Mouse (Mus musculus) embryonic facial prominence, embryonic 10.5 days (tissue): ENCODE data around the gene Orc5. TPM values are rescaled to one million over a fixed set of nuclear protein-coding genes. Genes with fewer than 3 reads are reported as not detected.

ENCODE experiments used
- DNase-seq: peaks from one replicate; pipeline ENCODE4 v3.0.0-alpha.2; 2017; ENCODE audit warnings: low spot score
- H3K27ac ChIP-seq: fragments of 300-500 bp; sonication (generic); replicated peaks from 2 replicates; pipeline ENCODE4 v1.5.1; 2016; ENCODE audit warnings: mild to moderate bottlenecking
- H3K27me3 ChIP-seq: fragments of 300-500 bp; sonication (generic); replicated peaks from 2 replicates; pipeline ENCODE4 v1.6.1; 2016; ENCODE audit warnings: low read depth, mild to moderate bottlenecking; ENCODE audit not compliant: poor library complexity, severe bottlenecking
- H3K36me3 ChIP-seq: fragments of 300-500 bp; sonication (generic); replicated peaks from 2 replicates; pipeline ENCODE4 v1.6.1; 2016; ENCODE audit warnings: mild to moderate bottlenecking, moderate library complexity
- H3K4me1 ChIP-seq: fragments of 300-500 bp; sonication (generic); 2 replicates; pipeline ENCODE4 v1.6.1; 2016
- H3K4me3 ChIP-seq: fragments of 300-500 bp; sonication (generic); 2 replicates; pipeline ENCODE4 v1.5.1; 2016; ENCODE audit warnings: mild to moderate bottlenecking, moderate library complexity
- H3K9me3 ChIP-seq: fragments of 300-500 bp; sonication (generic); 2 replicates; pipeline ENCODE4 v1.6.1; 2016; ENCODE audit warnings: mild to moderate bottlenecking
- WGBS: fragments of 180-500 bp; shearing (Covaris S2); methylation state at CpG from one replicate; pipeline ENCODE4 v1.1.7; 2016; 5-methylcytosine and 5-hydroxymethylcytosine counted together
- polyA plus RNA-seq: library from polyadenylated mRNA; unstranded; fragments of >200 nt; fragmentation: Nextera tagmentation; extraction: Ambion mirVana; gene quantifications from 2 replicates; pipeline ENCODE4 v1.2.1, GENCODE M21; 2016

Gene Orc5
- polyA plus RNA-seq, 1 experiment from 2014 or later, result 50.7 TPM

DNA sequence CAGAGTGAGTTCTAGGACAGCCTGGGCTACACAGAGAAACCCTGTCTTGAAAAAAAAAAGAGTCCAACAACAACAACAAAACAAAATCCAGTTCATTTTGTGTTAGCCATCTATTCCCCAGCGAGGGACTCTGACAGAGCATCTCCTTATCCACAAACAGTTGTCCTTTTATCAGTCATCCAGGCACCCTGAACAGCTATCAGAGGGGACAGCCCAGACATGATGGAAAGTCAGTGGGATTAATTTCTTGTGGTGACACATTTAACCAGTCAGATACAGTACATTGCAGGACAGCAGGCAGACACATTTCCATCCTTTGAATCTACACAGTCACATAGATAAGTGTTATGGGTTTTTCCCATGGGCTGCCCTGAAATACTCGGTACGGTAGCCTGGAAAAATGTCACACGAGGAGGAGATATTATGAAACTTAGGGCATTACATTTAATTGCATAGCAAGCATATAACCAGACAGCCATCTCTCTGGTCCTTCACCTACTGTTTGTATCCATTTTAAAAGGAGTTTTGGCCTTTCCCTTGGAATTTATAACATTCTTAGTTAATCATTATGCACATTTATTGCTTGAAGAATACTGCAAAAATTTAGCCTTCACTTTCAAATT lies 7.4 kb upstream of the Orc5 start:
- DNase-seq, result no peak
- H3K27ac ChIP-seq, result no peak overlapping the region
- no peaks in the 10 kb centered on the region for H3K36me3 ChIP-seq
- no peak overlapping the region for H3K4me3 ChIP-seq
- WGBS, result 93% methylated on average over 4 of the region's 4 CpGs
- H3K27me3 ChIP-seq, result no peaks in the 10 kb centered on the region
- H3K9me3 ChIP-seq, result peaks cover 7% of the 10 kb centered on the region; the same call in 1 of the 2 replicates
- H3K4me1 ChIP-seq, result no peaks in the 10 kb centered on the region

DNA sequence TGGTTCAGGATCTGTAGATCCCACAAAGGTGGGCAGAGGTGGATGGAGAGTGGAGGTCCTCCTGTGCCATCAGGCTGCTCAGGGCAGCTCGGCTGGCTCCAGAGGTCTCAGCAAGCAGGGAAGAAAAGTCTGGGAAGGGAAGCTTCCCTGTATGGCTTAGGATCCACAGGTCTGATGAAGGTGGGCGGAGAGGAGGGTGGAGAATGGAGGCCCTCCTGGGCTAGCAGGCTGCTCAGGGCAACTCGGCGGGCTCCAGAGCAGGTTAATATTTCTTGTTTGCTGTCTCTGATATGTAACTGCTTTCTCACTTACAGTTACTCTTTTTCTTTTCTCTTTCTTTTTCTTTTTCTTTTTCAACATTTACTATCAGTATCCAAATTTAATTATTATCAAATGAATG lies 6.5 kb upstream of the Orc5 start:
- 85% methylated on average over 4 of the region's 4 CpGs for WGBS

DNA sequence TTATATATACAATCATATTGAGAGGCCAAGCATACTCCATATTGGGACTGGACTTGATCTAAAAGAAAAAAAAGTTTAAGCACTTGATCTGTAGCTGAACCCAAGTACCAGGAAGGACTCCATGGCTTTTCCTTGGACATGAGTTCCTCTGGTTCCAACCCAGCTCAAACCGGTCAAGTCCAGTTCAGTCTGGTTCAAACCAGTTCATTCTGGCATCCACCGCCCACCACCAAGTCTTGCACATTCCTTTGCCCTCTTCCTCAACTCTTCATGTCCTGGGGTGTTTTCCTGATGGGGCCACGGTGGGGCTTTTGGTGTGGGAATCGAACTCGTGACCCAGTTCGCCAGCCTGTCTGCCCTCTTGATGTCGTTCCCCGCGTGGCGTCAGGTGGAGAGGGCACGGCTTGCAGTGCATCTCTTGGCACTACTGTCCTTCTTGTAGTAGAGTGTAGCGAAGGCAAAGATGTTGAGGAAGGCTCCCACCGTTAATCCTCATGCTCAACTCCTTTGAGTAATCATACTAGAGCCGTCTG lies 2.1 kb upstream of the Orc5 start:
- 94% methylated on average over 14 of the region's 14 CpGs for WGBS

More for the DNA sequence above, 6.5 kb upstream of the Orc5 start:
- no peaks in the 10 kb centered on the region for H3K4me1 ChIP-seq
- no peaks in the 10 kb centered on the region for H3K27me3 ChIP-seq
- peaks cover 7% of the 10 kb centered on the region; the same call in 1 of the 2 replicates for H3K9me3 ChIP-seq
- H3K36me3 ChIP-seq, result no peaks in the 10 kb centered on the region
- no peak overlapping the region for H3K27ac ChIP-seq
- no peak overlapping the region for H3K4me3 ChIP-seq
- DNase-seq, result no peak

DNA sequence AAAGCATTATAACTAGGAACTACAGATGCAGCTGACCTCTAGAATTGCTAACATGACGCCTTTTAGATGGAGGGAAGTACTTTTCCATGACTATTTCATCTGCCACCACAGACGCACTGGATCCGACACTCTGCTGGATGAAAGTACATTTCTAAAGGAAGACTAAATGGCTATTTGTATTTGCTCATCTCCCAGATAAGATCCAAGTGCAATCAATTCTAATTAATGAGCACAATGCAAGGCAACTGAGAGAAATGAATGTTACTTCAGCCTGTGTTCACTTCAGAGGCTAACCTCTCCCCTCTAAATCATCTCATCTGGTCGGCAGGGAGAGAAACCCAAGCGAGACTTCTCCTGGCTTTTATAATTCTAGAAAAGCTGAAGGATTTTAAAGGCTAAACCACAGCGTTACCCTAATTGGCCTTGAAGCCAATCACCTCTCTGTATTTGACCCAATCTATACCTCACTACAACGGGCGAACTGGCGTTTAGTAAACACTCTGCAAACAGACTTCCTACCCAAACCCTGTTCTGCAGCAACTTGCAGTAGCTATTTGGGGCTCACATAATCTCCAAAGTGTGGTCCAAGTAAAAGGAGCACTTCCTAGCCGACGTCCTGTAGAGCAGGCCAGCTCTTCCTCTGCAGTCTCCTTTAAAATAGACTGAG lies 730 bp downstream of the Orc5 start:
- no peak for DNase-seq
- Histone ChIP-seq H3K4me3 (peak overlapping the region; percentile 80), H3K36me3 (peaks cover 30% of the 10 kb centered on the region), H3K4me1 (peaks cover 10% of the 10 kb centered on the region; the same call in 1 of the 2 replicates), H3K27ac (peak overlapping the region; percentile 90), H3K27me3 (no peaks in the 10 kb centered on the region), H3K9me3 (peaks cover 4% of the 10 kb centered on the region; the same call in 1 of the 2 replicates)
- WGBS, result 17% methylated on average over 11 of the region's 11 CpGs

More for the DNA sequence above, 2.1 kb upstream of the Orc5 start:
- Histone ChIP-seq H3K36me3 (peaks cover 5% of the 10 kb centered on the region; the same call in 1 of the 2 replicates), H3K9me3 (peaks cover 4% of the 10 kb centered on the region; the same call in 1 of the 2 replicates), H3K4me1 (peaks cover 10% of the 10 kb centered on the region; the same call in 1 of the 2 replicates), H3K27me3 (no peaks in the 10 kb centered on the region), H3K4me3 (no peak overlapping the region), H3K27ac (no peak overlapping the region)
- DNase-seq, result no peak

DNA sequence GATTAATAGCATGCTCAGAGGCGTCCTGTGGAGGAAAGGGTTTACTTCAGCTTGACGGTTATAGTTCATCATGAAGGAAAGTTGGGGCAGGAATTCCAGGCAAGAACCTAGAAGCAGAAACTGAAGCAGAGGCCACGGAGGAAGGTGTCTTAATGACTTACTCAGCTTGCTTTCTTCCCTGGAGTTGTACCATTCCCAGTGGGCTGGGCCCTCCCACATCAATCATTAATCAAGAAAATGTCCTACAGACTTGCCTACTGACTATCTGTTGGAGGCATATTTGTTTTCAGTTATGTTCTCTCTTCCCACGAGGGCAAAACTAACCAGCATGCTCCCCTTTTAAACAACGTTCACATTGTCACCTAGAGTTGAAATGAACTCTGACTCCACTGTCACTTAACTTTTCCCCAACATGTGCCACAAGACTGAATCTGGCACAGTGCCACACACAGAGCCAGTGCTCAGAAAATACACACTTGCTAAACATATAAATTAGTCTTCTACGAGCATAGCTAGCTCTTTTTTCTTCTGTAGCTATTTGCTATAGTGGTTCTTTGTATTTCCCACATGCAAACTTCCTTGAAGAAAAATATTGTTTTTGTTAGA lies 1.6 kb downstream of the Orc5 start:
- Histone ChIP-seq H3K9me3 (no peaks in the 10 kb centered on the region), H3K36me3 (peaks cover 38% of the 10 kb centered on the region), H3K27me3 (no peaks in the 10 kb centered on the region), H3K4me1 (peaks cover 10% of the 10 kb centered on the region; the same call in 1 of the 2 replicates), H3K27ac (no peak overlapping the region), H3K4me3 (peak overlapping the region; percentile 80)
- WGBS, result 86% methylated on average over 6 of the region's 6 CpGs
- DNase-seq, result no peak

DNA sequence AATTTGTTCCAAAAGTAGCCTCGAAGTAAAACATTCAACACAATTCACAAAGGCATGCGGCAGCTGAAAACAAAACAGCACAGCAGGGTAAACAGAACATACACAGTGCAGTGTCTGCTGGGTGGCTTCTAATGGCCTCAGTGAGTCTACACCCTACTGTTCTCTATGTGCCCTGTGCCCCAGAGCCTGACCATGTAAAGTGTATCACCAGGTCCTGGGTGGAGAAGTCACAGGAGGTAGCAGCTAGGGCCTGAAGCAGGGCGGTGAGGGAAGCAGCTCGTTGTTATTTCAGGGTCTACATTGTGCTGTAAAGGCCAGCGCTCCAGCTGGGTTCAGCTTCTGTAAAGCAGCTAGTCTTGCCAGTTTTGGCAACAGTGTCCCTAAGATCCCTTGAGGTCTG lies 3.7 kb downstream of the Orc5 start:
- no peak overlapping the region for H3K4me3 ChIP-seq
- no peaks in the 10 kb centered on the region for H3K9me3 ChIP-seq
- DNase-seq, result no peak
- 90% methylated on average over 5 of the region's 5 CpGs for WGBS
- peaks cover 56% of the 10 kb centered on the region for H3K36me3 ChIP-seq
- peaks cover 10% of the 10 kb centered on the region; the same call in 1 of the 2 replicates for H3K4me1 ChIP-seq
- no peaks in the 10 kb centered on the region for H3K27me3 ChIP-seq
- no peak overlapping the region for H3K27ac ChIP-seq

DNA sequence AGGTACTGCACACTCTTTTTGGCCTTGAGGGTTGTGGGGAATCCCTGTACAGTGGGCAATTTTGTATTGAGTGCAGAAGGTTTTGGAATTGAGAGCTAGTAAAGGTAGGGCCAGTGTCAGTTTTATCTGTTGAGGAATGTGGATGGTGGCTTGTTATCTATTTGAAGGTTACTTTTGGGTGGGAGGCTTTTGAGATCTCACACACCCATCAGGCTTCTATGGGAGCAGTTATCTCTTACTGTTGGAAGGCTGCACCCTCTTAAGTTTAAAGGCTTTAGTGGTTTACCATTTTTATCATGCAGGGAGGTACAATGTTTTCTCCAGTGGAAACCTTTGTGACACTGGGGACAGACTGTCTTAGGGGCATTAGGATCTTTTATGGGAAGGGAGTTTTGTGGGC lies 4.9 kb downstream of the Orc5 start:
- no peaks in the 10 kb centered on the region for H3K9me3 ChIP-seq

DNA sequence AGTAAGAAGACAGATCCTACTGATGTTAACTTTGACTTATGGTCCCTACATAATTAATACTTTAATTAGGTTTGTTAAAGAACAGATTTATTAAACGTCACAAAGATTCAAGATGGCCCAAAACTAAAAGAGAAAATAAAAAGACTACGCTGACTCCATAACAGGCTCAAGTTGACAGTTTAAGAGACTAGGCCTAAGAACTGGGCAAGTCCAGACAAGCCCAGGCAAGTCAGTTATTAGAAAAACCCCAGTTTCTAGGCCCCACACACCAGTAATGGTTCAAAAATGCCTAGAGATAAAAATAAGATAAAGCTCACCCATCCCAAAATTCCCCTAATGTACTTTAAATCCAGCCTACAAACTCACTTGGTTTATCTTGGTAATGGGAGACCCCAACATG lies 7.6 kb downstream of the Orc5 start:
- Histone ChIP-seq H3K4me3 (no peak overlapping the region), H3K27me3 (no peaks in the 10 kb centered on the region), H3K36me3 (peaks cover 87% of the 10 kb centered on the region), H3K4me1 (no peaks in the 10 kb centered on the region), H3K9me3 (no peaks in the 10 kb centered on the region), H3K27ac (no peak overlapping the region)
- DNase-seq, result no peak
- 89% methylated on average over 2 of the region's 2 CpGs for WGBS

More for the DNA sequence above, 4.9 kb downstream of the Orc5 start:
- Histone ChIP-seq H3K4me1 (peaks cover 10% of the 10 kb centered on the region; the same call in 1 of the 2 replicates), H3K27ac (no peak overlapping the region), H3K4me3 (no peak overlapping the region), H3K36me3 (peaks cover 68% of the 10 kb centered on the region), H3K27me3 (no peaks in the 10 kb centered on the region)
- no peak for DNase-seq

DNA sequence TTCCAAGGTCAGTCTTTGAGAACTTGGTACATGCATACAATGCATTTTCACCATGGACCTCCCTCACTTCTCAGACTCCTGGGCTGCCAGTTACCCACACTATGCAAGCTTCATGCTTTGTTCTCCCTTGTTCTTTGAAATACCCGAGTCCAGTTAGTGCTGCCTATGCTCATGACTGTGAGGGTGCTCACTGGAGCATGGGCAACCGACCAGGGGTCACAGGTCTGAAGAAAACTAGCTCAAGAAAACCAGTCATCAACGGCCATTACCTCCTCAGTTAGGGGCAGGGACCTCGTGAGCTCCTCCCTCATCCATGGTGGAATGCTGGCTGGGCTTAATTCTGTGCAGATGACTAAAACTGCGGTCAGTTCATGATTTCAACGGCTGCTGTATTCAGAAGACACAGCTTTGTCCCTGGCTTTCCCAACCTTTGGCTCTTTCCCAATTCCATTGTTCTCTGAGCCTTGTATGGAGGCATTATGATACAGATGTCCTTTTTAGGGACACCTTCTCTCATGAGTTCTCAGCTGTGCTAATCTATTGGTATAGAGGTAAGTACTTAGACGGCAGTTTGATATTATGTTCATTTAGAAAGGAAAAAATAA lies 11.1 kb downstream of the Orc5 start:
- Histone ChIP-seq H3K4me3 (no peak overlapping the region), H3K27me3 (no peaks in the 10 kb centered on the region), H3K27ac (no peak overlapping the region), H3K4me1 (no peaks in the 10 kb centered on the region), H3K36me3 (peaks cover 86% of the 10 kb centered on the region), H3K9me3 (no peaks in the 10 kb centered on the region)
- WGBS, result 88% methylated on average over 7 of the region's 7 CpGs
- DNase-seq, result no peak

DNA sequence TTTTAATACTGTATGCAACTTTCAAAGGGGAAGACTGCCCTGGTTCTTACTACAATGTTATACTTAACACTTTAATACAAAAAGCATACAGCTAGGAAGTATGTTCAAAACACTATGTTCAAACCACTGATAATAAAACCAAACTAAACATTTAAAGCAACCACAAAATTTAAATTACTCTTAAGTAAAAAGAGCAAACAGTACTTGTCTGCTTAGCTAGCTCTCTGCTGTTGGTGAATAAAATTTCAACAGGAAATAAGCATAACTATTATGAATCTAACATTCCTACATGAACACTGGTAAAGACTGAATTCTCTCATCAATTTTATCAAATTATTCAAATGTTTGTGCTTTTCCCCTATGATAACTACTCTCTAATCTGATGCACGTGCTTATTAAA lies 13.5 kb downstream of the Orc5 start:
- no peaks in the 10 kb centered on the region for H3K4me1 ChIP-seq
- no peaks in the 10 kb centered on the region for H3K27me3 ChIP-seq
- H3K27ac ChIP-seq, result no peak overlapping the region
- no peak for DNase-seq
- peaks cover 76% of the 10 kb centered on the region for H3K36me3 ChIP-seq
- no peak overlapping the region for H3K4me3 ChIP-seq
- no peaks in the 10 kb centered on the region for H3K9me3 ChIP-seq
- WGBS, result 92% methylated on average over 1 of the region's 1 CpGs

DNA sequence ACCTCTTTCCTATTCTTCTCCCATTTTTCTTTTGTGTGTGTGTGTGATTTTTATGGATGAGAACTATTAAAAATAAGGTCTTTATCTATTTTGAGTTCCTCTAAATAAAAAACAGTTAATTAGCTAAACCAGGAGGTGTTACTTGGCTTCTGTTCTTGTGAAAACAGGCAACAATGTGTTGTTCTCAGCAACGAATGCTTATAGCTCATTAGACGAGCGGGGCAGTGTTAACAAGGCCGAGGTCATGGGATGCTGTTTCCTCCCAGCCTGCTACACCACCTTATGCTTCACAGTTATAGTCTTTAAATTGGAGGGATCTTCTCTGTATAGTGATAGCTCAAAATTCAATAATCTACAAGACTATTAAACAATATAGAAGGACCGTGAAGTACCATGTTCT lies 17.7 kb downstream of the Orc5 start:
- DNase-seq, result no peak
- H3K27me3 ChIP-seq, result no peaks in the 10 kb centered on the region
- H3K4me1 ChIP-seq, result no peaks in the 10 kb centered on the region
- H3K27ac ChIP-seq, result no peak overlapping the region
- H3K9me3 ChIP-seq, result no peaks in the 10 kb centered on the region
- WGBS, result 91% methylated on average over 5 of the region's 5 CpGs
- peaks cover 72% of the 10 kb centered on the region for H3K36me3 ChIP-seq
- H3K4me3 ChIP-seq, result no peak overlapping the region

DNA sequence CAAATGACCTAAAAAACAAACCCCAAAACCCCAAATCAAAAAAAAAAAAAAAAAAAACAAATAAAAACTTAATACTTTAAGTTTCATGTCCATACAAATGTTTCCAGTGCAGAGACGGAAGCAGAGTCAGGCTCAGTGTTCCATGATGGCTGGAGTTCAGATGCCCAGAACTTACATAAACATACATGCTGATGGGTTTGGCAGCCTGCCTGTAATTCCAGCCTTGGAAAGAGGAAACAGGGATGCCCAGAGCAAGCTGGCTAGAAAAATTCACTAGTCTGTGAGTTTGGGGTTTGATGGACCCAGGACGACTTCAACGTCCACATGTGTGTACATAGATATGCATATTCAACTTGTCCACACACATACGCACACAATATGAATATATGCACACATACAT lies 27.6 kb downstream of the Orc5 start:
- H3K27me3 ChIP-seq, result no peaks in the 10 kb centered on the region
- H3K27ac ChIP-seq, result no peak overlapping the region
- no peak for DNase-seq
- no peaks in the 10 kb centered on the region for H3K9me3 ChIP-seq
- no peak overlapping the region for H3K4me3 ChIP-seq
- 93% methylated on average over 4 of the region's 4 CpGs for WGBS
- no peaks in the 10 kb centered on the region for H3K4me1 ChIP-seq
- peaks cover 83% of the 10 kb centered on the region for H3K36me3 ChIP-seq
